Mouse (Mus musculus) kidney, postnatal 0 days (tissue): ENCODE measurements around the gene Cfap74. TPM values are rescaled to one million over a fixed set of nuclear protein-coding genes. Genes with fewer than 3 reads are reported as not detected.
"Not testable (repeated sequence)": the region's sequence is repeated elsewhere in the genome, so short reads cannot be mapped to it uniquely, and the experiment has no call there.

Experiments
- ATAC-seq: fragments of 200-750 bp; cut with Nextera tagmentation; replicated peaks from 2 replicates; pipeline ENCODE4 v1.8.0; 2017; ENCODE audit warnings: low read depth, moderate number of reproducible peaks, moderate TSS enrichment, moderate library complexity; ENCODE audit not compliant: low FRiP score
- DNase-seq: peaks from one replicate; pipeline ENCODE4 v3.0.0-alpha.2; 2016; ENCODE audit warnings: low spot score
- H3K27ac ChIP-seq: fragments of 300-500 bp; sonication (generic); 2 replicates; pipeline ENCODE4 v1.5.1; 2014; ENCODE audit warnings: mild to moderate bottlenecking
- H3K27me3 ChIP-seq: fragments of 300-500 bp; sonication (generic); 2 replicates; pipeline ENCODE4 v1.6.1; 2014; ENCODE audit warnings: low read length, mixed read lengths; ENCODE audit not compliant: insufficient read depth
- H3K36me3 ChIP-seq: fragments of 300-500 bp; sonication (generic); 2 replicates; pipeline ENCODE4 v1.6.1; 2014; ENCODE audit warnings: low read length, mixed read lengths; ENCODE audit not compliant: insufficient read depth
- H3K4me1 ChIP-seq: fragments of 300-500 bp; sonication (generic); replicated peaks from 2 replicates; pipeline ENCODE4 v1.6.1; 2014; ENCODE audit warnings: antibody characterized with exemption, low read length, mixed read lengths; ENCODE audit not compliant: insufficient read depth
- H3K4me2 ChIP-seq: fragments of 300-500 bp; sonication (generic); 2 replicates; pipeline ENCODE4 v1.6.1; 2014; ENCODE audit warnings: mild to moderate bottlenecking, low read length, moderate library complexity, mixed read lengths
- H3K4me3 ChIP-seq: fragments of 300-500 bp; sonication (generic); replicated peaks from 2 replicates; pipeline ENCODE4 v1.5.1; 2014; ENCODE audit warnings: low read depth, low read length
- H3K9ac ChIP-seq: fragments of 300-500 bp; sonication (generic); 2 replicates; pipeline ENCODE4 v1.6.1; 2014; ENCODE audit warnings: low read depth, low read length
- H3K9me3 ChIP-seq: fragments of 300-500 bp; sonication (generic); replicated peaks from 2 replicates; pipeline ENCODE4 v1.6.1; 2016; ENCODE audit warnings: low read length, inconsistent platforms, mixed read lengths
- CTCF ChIP-seq: IDR thresholded peaks from 2 replicates; pipeline ENCODE4 v1.5.1; 2016; ENCODE audit warnings: antibody characterized with exemption, low read depth, mild to moderate bottlenecking, moderate library complexity
- WGBS: fragments of 180-500 bp; shearing (Covaris S2); extraction: QIAGEN DNeasy Blood & Tissue Kit; methylation state at CpG from one replicate; pipeline ENCODE4 v1.1.7; 2014; 5-methylcytosine and 5-hydroxymethylcytosine counted together
- polyA plus RNA-seq: library from polyadenylated mRNA; unstranded; fragments of >200 nt; fragmentation: Nextera tagmentation; extraction: Ambion mirVana; gene quantifications from 2 replicates; pipeline ENCODE4 v1.2.1, GENCODE M21; 2015

Gene Cfap74
- polyA plus RNA-seq, 1 experiment from 2014 or later, result 0.62 TPM

- H3K4me3 ChIP-seq, result no peak overlapping the region
- no peak overlapping the region for H3K4me2 ChIP-seq
- no peaks in the 10 kb centered on the region for H3K4me1 ChIP-seq
- WGBS, result 84% methylated on average over 3 of the region's 3 CpGs
- no peak overlapping the region for H3K9ac ChIP-seq
- no peak overlapping the region for H3K27ac ChIP-seq
- H3K9me3 ChIP-seq, result no peaks in the 10 kb centered on the region
- no peak for ATAC-seq
- DNase-seq, result no peak
- no peak for TF ChIP-seq CTCF
- no peaks in the 10 kb centered on the region for H3K27me3 ChIP-seq
- no peaks in the 10 kb centered on the region for H3K36me3 ChIP-seq
Observed at GRCm38 (mm10) chr4:155420137-155420536, 11.1 kb downstream of the Cfap74 start.

GRCm38 (mm10) chr4:155421412-155422370, 12.7 kb downstream of the Cfap74 start:
- H3K4me1 ChIP-seq, H3K4me3 ChIP-seq, H3K9ac ChIP-seq, H3K36me3 ChIP-seq, H3K4me2 ChIP-seq, ATAC-seq, H3K9me3 ChIP-seq, H3K27me3 ChIP-seq, DNase-seq, H3K27ac ChIP-seq: not testable (repeated sequence)
- WGBS, result 82% methylated on average over 20 of the region's 30 CpGs

- 88% methylated on average over 5 of the region's 5 CpGs for WGBS
- Histone ChIP-seq H3K36me3 (no peaks in the 10 kb centered on the region), H3K4me3 (no peak overlapping the region), H3K9me3 (no peaks in the 10 kb centered on the region), H3K4me2 (no peak overlapping the region), H3K9ac (no peak overlapping the region), H3K27ac (no peak overlapping the region), H3K27me3 (no peaks in the 10 kb centered on the region), H3K4me1 (no peaks in the 10 kb centered on the region)
- no peak for DNase-seq
- TF ChIP-seq CTCF, result no peak
- ATAC-seq, result no peak
Observed at GRCm38 (mm10) chr4:155423988-155424387, 15.0 kb downstream of the Cfap74 start.

GRCm38 (mm10) chr4:155426272-155426671, 17.3 kb downstream of the Cfap74 start:
- DNase-seq (no peak), ATAC-seq (no peak)
- 78% methylated on average over 6 of the region's 6 CpGs for WGBS
- Histone ChIP-seq H3K36me3 (no peaks in the 10 kb centered on the region), H3K27ac (no peak overlapping the region), H3K4me2 (no peak overlapping the region), H3K27me3 (no peaks in the 10 kb centered on the region), H3K9me3 (no peaks in the 10 kb centered on the region), H3K4me3 (no peak overlapping the region), H3K9ac (no peak overlapping the region), H3K4me1 (no peaks in the 10 kb centered on the region)
- TF ChIP-seq CTCF, result no peak

- no peak overlapping the region for H3K4me3 ChIP-seq
- H3K4me2 ChIP-seq, result no peak overlapping the region
- DNase-seq (no peak), ATAC-seq (no peak)
- H3K4me1 ChIP-seq, result no peaks in the 10 kb centered on the region
- no peaks in the 10 kb centered on the region for H3K36me3 ChIP-seq
- no peaks in the 10 kb centered on the region for H3K9me3 ChIP-seq
- no peaks in the 10 kb centered on the region for H3K27me3 ChIP-seq
- no peak overlapping the region for H3K27ac ChIP-seq
- H3K9ac ChIP-seq, result no peak overlapping the region
- no peak for TF ChIP-seq CTCF
Observed at GRCm38 (mm10) chr4:155428442-155428841, 19.5 kb downstream of the Cfap74 start.

GRCm38 (mm10) chr4:155429202-155429601, 20.2 kb downstream of the Cfap74 start:
- Histone ChIP-seq H3K4me1 (no peaks in the 10 kb centered on the region), H3K4me2 (no peak overlapping the region), H3K9me3 (no peaks in the 10 kb centered on the region), H3K27me3 (no peaks in the 10 kb centered on the region), H3K36me3 (no peaks in the 10 kb centered on the region), H3K4me3 (no peak overlapping the region), H3K27ac (no peak overlapping the region), H3K9ac (no peak overlapping the region)
- no peak for ATAC-seq
- TF ChIP-seq CTCF, result no peak
- WGBS, result 80% methylated on average over 3 of the region's 3 CpGs
- DNase-seq, result no peak

GRCm38 (mm10) chr4:155432358-155432757, 23.4 kb downstream of the Cfap74 start:
- Histone ChIP-seq H3K36me3 (no peaks in the 10 kb centered on the region), H3K9me3 (no peaks in the 10 kb centered on the region), H3K4me1 (no peaks in the 10 kb centered on the region), H3K27me3 (no peaks in the 10 kb centered on the region), H3K4me2 (no peak overlapping the region), H3K9ac (no peak overlapping the region), H3K4me3 (no peak overlapping the region), H3K27ac (no peak overlapping the region)
- 84% methylated on average over 6 of the region's 6 CpGs for WGBS
- DNase-seq (no peak), ATAC-seq (no peak)
- no peak for TF ChIP-seq CTCF
